In genomic region chr16:90727233-90728115, GRCm38 (mm10) we compare ENCODE assay signal across 7 mouse cellular contexts. TPM values are rescaled to one million over a fixed set of nuclear protein-coding genes. Genes with fewer than 3 reads are reported as not detected.
DNase-seq lines count a peak whose midpoint lies in the region; ATAC-seq lines count a peak whose summit lies in the region.

Gene Mis18a, minus strand, starts transcription at chr16:90727404.

- ATAC-seq in embryonic facial prominence, embryonic 12.5 days (ENCODE audit: insufficient number of reproducible peaks, insufficient read depth, low FRiP score, low TSS enrichment) = peak; percentile 92
- ATAC-seq in limb, embryonic 11.5 days (ENCODE audit: insufficient number of reproducible peaks, low FRiP score, low TSS enrichment, low read depth) = peak; percentile 93
- ATAC-seq in midbrain, embryonic 14.5 days (ENCODE audit: low FRiP score, low TSS enrichment) = peak; percentile 95

- H3K9me3 ChIP-seq in embryonic facial prominence, embryonic 12.5 days = no peaks in the 10 kb centered on the region
- H3K9me3 ChIP-seq in limb, embryonic 11.5 days (ENCODE audit: control insufficient read depth, low read length) = no peaks in the 10 kb centered on the region
- peaks cover 3% of the 10 kb centered on the region; the same call in 1 of the 2 replicates for H3K9me3 ChIP-seq in midbrain, embryonic 14.5 days (ENCODE audit: control insufficient read depth, low read length)

- peak; percentile 98 for DNase-seq in adrenal gland, postnatal 25 days
- DNase-seq in heart, adult 11 months = peak; percentile 99
- peak; percentile 96 for DNase-seq in kidney, adult 18-20 months
- peak; percentile 98 for DNase-seq in limb, embryonic 11.5 days (ENCODE audit: low spot score)
- DNase-seq in midbrain, embryonic 14.5 days = peak; percentile 99
- peak; percentile 92 to 95 for DNase-seq in spleen, adult 18-20 months

- 2% methylated on average over 53 of the region's 53 CpGs for WGBS in embryonic facial prominence, embryonic 12.5 days
- WGBS in limb, embryonic 11.5 days = 2% methylated on average over 53 of the region's 53 CpGs
- WGBS in midbrain, embryonic 14.5 days = 1% methylated on average over 53 of the region's 53 CpGs

- H3K4me2 ChIP-seq in embryonic facial prominence, embryonic 12.5 days (replicated peaks) = peak within 1 kb of the TSS; percentile 96
- H3K4me2 ChIP-seq in limb, embryonic 11.5 days (ENCODE audit: low read depth, severe bottlenecking) = peak within 1 kb of the TSS; percentile 96
- peak within 1 kb of the TSS; percentile 86 for H3K4me2 ChIP-seq in midbrain, embryonic 14.5 days (ENCODE audit: low read length)

- H3K4me1 ChIP-seq in embryonic facial prominence, embryonic 12.5 days = peaks cover 7% of the 10 kb centered on the region
- H3K4me1 ChIP-seq in limb, embryonic 11.5 days (ENCODE audit: control insufficient read depth, insufficient read depth, low read length) = peaks cover 6% of the 10 kb centered on the region
- H3K4me1 ChIP-seq in midbrain, embryonic 14.5 days (ENCODE audit: control insufficient read depth, insufficient read depth, low read length) = peaks cover 5% of the 10 kb centered on the region; the same call in 1 of the 2 replicates

- H3K36me3 ChIP-seq in embryonic facial prominence, embryonic 12.5 days = peaks cover 16% of the 10 kb centered on the region; the same call in 1 of the 2 replicates
- H3K36me3 ChIP-seq in limb, embryonic 11.5 days (ENCODE audit: control insufficient read depth, insufficient read depth, low read length) = no peaks in the 10 kb centered on the region; the same call in 1 of the 2 replicates
- H3K36me3 ChIP-seq in midbrain, embryonic 14.5 days (ENCODE audit: control insufficient read depth, insufficient read depth, low read length) = no peaks in the 10 kb centered on the region

- no peaks in the 10 kb centered on the region for H3K27me3 ChIP-seq in embryonic facial prominence, embryonic 12.5 days
- no peaks in the 10 kb centered on the region for H3K27me3 ChIP-seq in limb, embryonic 11.5 days (ENCODE audit: control insufficient read depth, insufficient read depth, low read length)
- no peaks in the 10 kb centered on the region for H3K27me3 ChIP-seq in midbrain, embryonic 14.5 days (ENCODE audit: control insufficient read depth, insufficient read depth, low read length)

- H3K27ac ChIP-seq in embryonic facial prominence, embryonic 12.5 days = peak within 1 kb of the TSS; percentile 84
- no peak within 1 kb of the TSS for H3K27ac ChIP-seq in limb, embryonic 11.5 days (replicated peaks; ENCODE audit: low read depth, low read length)
- H3K27ac ChIP-seq in midbrain, embryonic 14.5 days (replicated peaks; ENCODE audit: low read depth, low read length) = peak within 1 kb of the TSS; percentile 65

- H3K9ac ChIP-seq in embryonic facial prominence, embryonic 12.5 days = peak within 1 kb of the TSS; percentile 84
- peak within 1 kb of the TSS; percentile 78 for H3K9ac ChIP-seq in limb, embryonic 11.5 days (ENCODE audit: low read length)
- peak within 1 kb of the TSS; percentile 68 for H3K9ac ChIP-seq in midbrain, embryonic 14.5 days (replicated peaks; ENCODE audit: low read length)

- peak within 1 kb of the TSS; percentile 89 for H3K4me3 ChIP-seq in embryonic facial prominence, embryonic 12.5 days
- peak within 1 kb of the TSS; percentile 96 for H3K4me3 ChIP-seq in limb, embryonic 11.5 days (ENCODE audit: low read depth, low read length)
- peak within 1 kb of the TSS; percentile 69 for H3K4me3 ChIP-seq in midbrain, embryonic 14.5 days (replicated peaks; ENCODE audit: low read depth, low read length)

RNA-seq across cellular contexts. Expression of gene Mis18a, which starts in this region (rescaled TPM):
- total RNA-seq in adrenal gland, postnatal 25 days (2021) = 8.6 and 9.7 TPM in 2 replicates
- 74.0 and 75.6 TPM in 2 replicates for polyA plus RNA-seq in embryonic facial prominence, embryonic 12.5 days (2016; fragmentation: Nextera tagmentation; extraction: Ambion mirVana)
- 98.6 and 104 TPM in 2 replicates for polyA plus RNA-seq in limb, embryonic 11.5 days (2014; fragmentation: Nextera tagmentation; extraction: Ambion mirVana)
- 34.1 TPM in 2 replicates for polyA plus RNA-seq in midbrain, embryonic 14.5 days (2014; fragmentation: Nextera tagmentation; extraction: Ambion mirVana)
